Mouse (Mus musculus) embryonic facial prominence, embryonic 11.5 days (tissue): ENCODE measurements around the gene Lrmda. TPM values are rescaled to one million over a fixed set of nuclear protein-coding genes. Genes with fewer than 3 reads are reported as not detected.

Experiments
- ATAC-seq: fragments of 200-750 bp; cut with Nextera tagmentation; replicated peaks from 2 replicates; pipeline ENCODE4 v1.8.0; 2017; ENCODE audit warnings: low read depth; ENCODE audit not compliant: insufficient number of reproducible peaks, low FRiP score, low TSS enrichment
- DNase-seq: peaks from one replicate; pipeline ENCODE4 v3.0.0-alpha.2; 2015; ENCODE audit warnings: low spot score
- H3K27ac ChIP-seq: fragments of 300-500 bp; sonication (generic); replicated peaks from 2 replicates; pipeline ENCODE4 v1.5.1; 2014; ENCODE audit warnings: mild to moderate bottlenecking, low read depth, low read length, control low read depth
- H3K27me3 ChIP-seq: fragments of 300-500 bp; sonication (generic); 2 replicates; pipeline ENCODE4 v1.6.1; 2014; ENCODE audit warnings: mild to moderate bottlenecking, low read length, moderate library complexity, mixed read lengths; ENCODE audit not compliant: control insufficient read depth, insufficient read depth
- H3K36me3 ChIP-seq: fragments of 300-500 bp; sonication (generic); replicated peaks from 2 replicates; pipeline ENCODE4 v1.6.1; 2014; ENCODE audit warnings: low read depth, mild to moderate bottlenecking, low read length, moderate library complexity, mixed read lengths; ENCODE audit not compliant: control insufficient read depth, insufficient read depth
- H3K4me1 ChIP-seq: fragments of 300-500 bp; sonication (generic); 2 replicates; pipeline ENCODE4 v1.6.1; 2014; ENCODE audit warnings: low read length, mixed read lengths; ENCODE audit not compliant: control insufficient read depth, insufficient read depth
- H3K4me2 ChIP-seq: fragments of 300-500 bp; sonication (generic); 2 replicates; pipeline ENCODE4 v1.6.1; 2014; ENCODE audit warnings: low read depth, mild to moderate bottlenecking, control low read depth, low read length, moderate library complexity
- H3K4me3 ChIP-seq: fragments of 300-500 bp; sonication (generic); 2 replicates; pipeline ENCODE4 v1.5.1; 2014; ENCODE audit warnings: low read depth, low read length, control low read depth
- H3K9ac ChIP-seq: fragments of 300-500 bp; sonication (generic); replicated peaks from 2 replicates; pipeline ENCODE4 v1.6.1; 2014; ENCODE audit warnings: mild to moderate bottlenecking, control low read depth, low read length
- H3K9me3 ChIP-seq: fragments of 300-500 bp; sonication (generic); replicated peaks from 2 replicates; pipeline ENCODE4 v1.6.1; 2016; ENCODE audit warnings: mild to moderate bottlenecking, low read length, inconsistent platforms, mixed read lengths; ENCODE audit not compliant: control insufficient read depth
- WGBS: fragments of 180-500 bp; shearing (Covaris S2); extraction: QIAGEN DNeasy Blood & Tissue Kit; methylation state at CpG from one replicate; pipeline ENCODE4 v1.1.7; 2014; 5-methylcytosine and 5-hydroxymethylcytosine counted together
- polyA plus RNA-seq: library from polyadenylated mRNA; unstranded; fragments of >200 nt; fragmentation: Nextera tagmentation; extraction: Ambion mirVana; gene quantifications from 2 replicates; pipeline ENCODE4 v1.2.1, GENCODE M21; 2014

The Lrmda gene
- polyA plus RNA-seq, 1 experiment from 2014 or later: 0.22 TPM

- peaks cover 20% of the 10 kb centered on the region for H3K27me3 ChIP-seq
- WGBS: 1% methylated on average over 31 of the region's 31 CpGs
- peak overlapping the region; percentile 82 for H3K4me2 ChIP-seq
- 0 out of 2 replicates have a peak overlapping the region, but pooled peaks have one; percentile 36 for H3K27ac ChIP-seq
- peak; percentile 52 for DNase-seq
- peaks cover 2% of the 10 kb centered on the region for H3K4me1 ChIP-seq
- H3K36me3 ChIP-seq: peaks cover under 1% of the 10 kb centered on the region
- H3K9ac ChIP-seq: peak overlapping the region; percentile 54
- no peak for ATAC-seq
- no peaks in the 10 kb centered on the region for H3K9me3 ChIP-seq
- H3K4me3 ChIP-seq: peak overlapping the region; percentile 81
Measured at GRCm38 (mm10) chr14:21990321-21991021, 29.0 kb upstream of the Lrmda start.

GRCm38 (mm10) chr14:21991251-21991780, 28.2 kb upstream of the Lrmda start:
- H3K4me1 ChIP-seq: no peaks in the 10 kb centered on the region; the same call in none of the 2 replicates
- no peaks in the 10 kb centered on the region for H3K9me3 ChIP-seq
- under 1% methylated on average over 26 of the region's 26 CpGs for WGBS
- 0 out of 2 replicates have a peak overlapping the region, but pooled peaks have one; percentile 0 for H3K9ac ChIP-seq
- H3K27me3 ChIP-seq: peaks cover 25% of the 10 kb centered on the region
- H3K36me3 ChIP-seq: no peaks in the 10 kb centered on the region
- peak overlapping the region; percentile 82 for H3K4me2 ChIP-seq
- no peak overlapping the region for H3K27ac ChIP-seq
- peak; percentile 72 for DNase-seq
- ATAC-seq: no peak
- H3K4me3 ChIP-seq: peak overlapping the region; percentile 9

GRCm38 (mm10) chr14:21991856-21992255, 27.7 kb upstream of the Lrmda start:
- no peaks in the 10 kb centered on the region; the same call in none of the 2 replicates for H3K4me1 ChIP-seq
- H3K9me3 ChIP-seq: no peaks in the 10 kb centered on the region
- no peak overlapping the region; the same call in 1 of the 2 replicates for H3K4me3 ChIP-seq
- H3K27ac ChIP-seq: no peak overlapping the region
- no peak for ATAC-seq
- 6% methylated on average over 5 of the region's 5 CpGs for WGBS
- no peaks in the 10 kb centered on the region for H3K36me3 ChIP-seq
- no peak overlapping the region for H3K9ac ChIP-seq
- H3K27me3 ChIP-seq: peaks cover 27% of the 10 kb centered on the region
- no peak overlapping the region for H3K4me2 ChIP-seq
- DNase-seq: peak; percentile 28

GRCm38 (mm10) chr14:21992321-21992885, 27.1 kb upstream of the Lrmda start:
- 27% methylated on average over 4 of the region's 4 CpGs for WGBS
- Histone ChIP-seq H3K36me3 (no peaks in the 10 kb centered on the region), H3K27ac (no peak overlapping the region), H3K4me1 (no peaks in the 10 kb centered on the region; the same call in none of the 2 replicates), H3K9me3 (no peaks in the 10 kb centered on the region), H3K4me2 (peak overlapping the region; percentile 22; the same call in 1 of the 2 replicates), H3K27me3 (peaks cover 27% of the 10 kb centered on the region), H3K4me3 (no peak overlapping the region), H3K9ac (no peak overlapping the region)
- ATAC-seq: no peak
- peak; percentile 7 for DNase-seq

GRCm38 (mm10) chr14:21993251-21994060, 26.1 kb upstream of the Lrmda start:
- Histone ChIP-seq H3K27me3 (peaks cover 27% of the 10 kb centered on the region), H3K9ac (peak overlapping the region; percentile 9; the same call in 1 of the 2 replicates), H3K9me3 (no peaks in the 10 kb centered on the region), H3K4me3 (peak overlapping the region; percentile 56), H3K4me2 (peak overlapping the region; percentile 90), H3K36me3 (no peaks in the 10 kb centered on the region), H3K27ac (no peak overlapping the region), H3K4me1 (no peaks in the 10 kb centered on the region; the same call in none of the 2 replicates)
- no peak for ATAC-seq
- peak; percentile 21 for DNase-seq
- 6% methylated on average over 14 of the region's 14 CpGs for WGBS

- ATAC-seq (no peak), DNase-seq (peak; percentile 32)
- Histone ChIP-seq H3K27ac (no peak overlapping the region), H3K9ac (peak overlapping the region; percentile 62), H3K4me1 (no peaks in the 10 kb centered on the region; the same call in none of the 2 replicates), H3K36me3 (no peaks in the 10 kb centered on the region), H3K9me3 (no peaks in the 10 kb centered on the region), H3K4me3 (peak overlapping the region; percentile 56), H3K4me2 (peak overlapping the region; percentile 90), H3K27me3 (peaks cover 27% of the 10 kb centered on the region)
- WGBS: under 1% methylated on average over 44 of the region's 44 CpGs
Measured at GRCm38 (mm10) chr14:21994061-21994990, 25.2 kb upstream of the Lrmda start.
